Mouse (Mus musculus): ENCODE data around the gene Zfp503. TPM values are rescaled to one million over a fixed set of nuclear protein-coding genes. Genes with fewer than 3 reads are reported as not detected.

The Zfp503 gene
- polyA plus RNA-seq, 1 experiment from 2014 or later = 16.8 TPM

DNA sequence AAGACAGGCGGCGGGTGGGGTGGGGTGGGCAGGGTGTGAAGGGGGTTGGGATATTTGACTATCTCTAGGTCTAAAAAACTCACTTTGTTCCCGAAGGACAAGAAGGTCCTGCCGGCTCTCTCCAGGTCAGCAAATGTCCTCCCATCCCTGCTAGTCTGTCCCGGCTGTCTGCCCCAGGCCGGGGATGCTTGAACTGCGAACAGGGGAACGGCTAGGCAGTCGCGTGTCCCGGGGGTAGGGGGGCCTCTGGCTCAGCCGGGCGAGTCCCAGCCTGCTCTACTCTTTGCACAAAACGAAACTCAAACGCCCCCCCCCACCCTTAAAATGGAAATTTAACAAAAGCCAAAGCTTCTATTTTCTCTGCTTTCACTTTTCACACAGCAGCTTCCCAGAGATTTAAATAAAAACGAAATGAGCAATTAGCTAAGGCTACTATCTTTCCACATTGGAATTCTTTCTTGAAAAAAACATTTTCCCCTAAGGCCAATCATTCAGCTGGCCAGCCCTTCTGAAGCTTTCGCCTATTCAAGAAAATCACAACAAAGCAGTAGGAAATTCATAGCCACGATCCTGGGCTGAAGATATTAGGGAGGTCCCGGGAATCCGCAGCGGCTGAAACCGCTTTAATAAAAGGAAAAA lies 6.0 kb downstream of the Zfp503 start:
- Histone ChIP-seq H3K4me2 (peak overlapping the region; percentile 79), H3K4me1 (replicated peaks) (peaks cover 45% of the 10 kb centered on the region), H3K36me3 (peaks cover 8% of the 10 kb centered on the region; the same call in 1 of the 2 replicates), H3K27me3 (peaks cover 19% of the 10 kb centered on the region), H3K4me3 (peak overlapping the region; percentile 47), H3K27ac (peak overlapping the region; percentile 89), H3K9me3 (no peaks in the 10 kb centered on the region), H3K9ac (peak overlapping the region; percentile 89)
- WGBS = under 1% methylated on average over 22 of the region's 22 CpGs
- no peak for ATAC-seq (ENCODE audit: low FRiP score)

DNA sequence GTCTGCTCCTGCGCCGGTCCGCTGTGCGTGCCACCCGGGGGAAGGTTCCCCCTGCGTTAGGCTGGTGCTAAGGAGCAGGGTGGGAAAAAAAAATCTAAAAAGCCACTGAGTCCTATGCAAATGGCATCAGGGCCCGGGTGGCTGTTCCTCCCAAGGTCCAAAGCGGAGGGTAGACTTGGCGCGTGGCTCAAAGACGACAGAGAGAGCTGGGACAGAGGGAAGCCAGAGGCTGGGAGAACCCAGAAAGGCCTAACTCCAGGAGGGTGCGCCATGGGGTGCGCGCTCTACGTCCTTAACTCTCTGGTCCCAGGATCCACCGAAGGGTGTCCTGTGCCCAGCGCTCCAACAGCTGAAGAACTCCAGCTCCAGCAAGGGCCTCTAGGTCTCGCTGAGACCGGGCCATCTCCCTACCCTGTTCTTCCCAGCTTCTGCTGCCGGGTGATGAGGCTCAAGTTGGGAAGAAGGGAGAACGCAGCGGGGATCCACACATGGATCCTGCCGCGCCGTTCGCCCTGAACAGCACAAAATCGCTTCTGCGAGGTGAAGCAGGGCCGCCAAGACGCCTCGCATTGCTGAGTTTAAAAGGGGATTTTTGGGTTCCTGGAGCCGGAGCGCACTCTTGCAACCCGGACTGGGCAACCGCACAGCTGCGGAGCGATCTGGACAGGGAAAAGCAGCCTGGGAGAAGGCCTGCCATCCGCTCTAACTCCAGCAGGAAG lies 6.7 kb downstream of the Zfp503 start:
- peaks cover 21% of the 10 kb centered on the region for H3K27me3 ChIP-seq
- H3K4me1 ChIP-seq (replicated peaks) = peaks cover 45% of the 10 kb centered on the region
- WGBS = 2% methylated on average over 38 of the region's 38 CpGs
- peaks cover 8% of the 10 kb centered on the region; the same call in 1 of the 2 replicates for H3K36me3 ChIP-seq
- H3K9ac ChIP-seq = peak overlapping the region; percentile 89
- peak overlapping the region; percentile 79 for H3K4me2 ChIP-seq
- peak overlapping the region; percentile 47 for H3K4me3 ChIP-seq
- H3K27ac ChIP-seq = peak overlapping the region; percentile 89
- ATAC-seq (ENCODE audit: low FRiP score) = no peak
- H3K9me3 ChIP-seq = no peaks in the 10 kb centered on the region

DNA sequence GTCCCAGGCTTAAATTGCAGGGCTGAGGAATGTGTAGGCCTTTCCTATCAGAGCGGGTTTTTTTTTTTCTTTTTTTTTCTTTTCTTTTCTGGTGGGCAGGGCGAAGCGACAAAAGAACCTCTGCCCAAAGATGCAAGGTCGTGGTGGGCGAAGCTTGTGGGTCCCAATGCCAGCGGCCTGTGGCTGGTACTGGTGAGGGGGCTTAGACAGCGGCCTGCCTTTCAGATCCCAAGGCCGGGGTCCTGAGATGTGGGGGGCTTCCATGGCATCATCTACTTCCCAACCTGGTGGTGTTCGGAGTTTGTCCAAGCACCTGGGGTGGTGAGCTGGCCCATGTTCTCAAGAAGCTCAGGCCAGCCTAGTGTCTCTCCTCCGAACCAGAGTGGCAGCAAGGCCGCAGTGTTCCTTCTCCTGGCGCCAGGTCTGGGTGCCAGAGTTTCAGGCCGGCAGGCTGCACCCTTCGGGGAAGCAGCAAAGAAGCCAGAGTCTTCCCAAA lies 7.3 kb downstream of the Zfp503 start:
- Histone ChIP-seq H3K36me3 (peaks cover 8% of the 10 kb centered on the region; the same call in 1 of the 2 replicates), H3K4me3 (peak overlapping the region; percentile 47), H3K9me3 (no peaks in the 10 kb centered on the region), H3K4me1 (replicated peaks) (peaks cover 45% of the 10 kb centered on the region), H3K27ac (peak overlapping the region; percentile 89), H3K4me2 (peak overlapping the region; percentile 79), H3K27me3 (peaks cover 21% of the 10 kb centered on the region), H3K9ac (peak overlapping the region; percentile 89)
- WGBS = 12% methylated on average over 14 of the region's 14 CpGs
- ATAC-seq (ENCODE audit: low FRiP score) = no peak

DNA sequence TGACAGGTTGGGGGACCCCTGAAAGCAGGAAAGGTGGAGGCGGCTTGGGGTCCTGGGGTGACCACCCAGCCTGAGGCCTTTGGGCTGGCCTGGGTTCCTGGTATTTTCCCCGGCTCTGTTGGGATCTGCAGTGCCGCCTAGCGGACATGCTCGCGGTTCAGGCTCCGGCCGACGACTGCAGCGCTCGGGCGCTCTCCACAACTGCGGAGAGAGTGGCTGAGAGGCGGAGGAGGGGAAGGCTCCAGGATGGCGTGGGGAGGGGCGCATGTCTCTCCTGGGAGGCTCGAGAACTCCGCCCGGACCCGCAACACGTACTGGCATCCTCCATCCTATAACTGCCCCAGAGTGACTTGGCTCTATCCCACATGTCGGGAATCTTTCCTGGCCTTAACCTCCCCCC lies 7.9 kb downstream of the Zfp503 start:
- Histone ChIP-seq H3K36me3 (peaks cover 8% of the 10 kb centered on the region; the same call in 1 of the 2 replicates), H3K9me3 (peaks cover 1% of the 10 kb centered on the region; the same call in 1 of the 2 replicates), H3K4me3 (peak overlapping the region; percentile 15; the same call in 1 of the 2 replicates), H3K27me3 (peaks cover 21% of the 10 kb centered on the region), H3K4me1 (replicated peaks) (peaks cover 39% of the 10 kb centered on the region), H3K9ac (peak overlapping the region; percentile 59; the same call in 1 of the 2 replicates), H3K4me2 (peak overlapping the region; percentile 79), H3K27ac (peak overlapping the region; percentile 89; the same call in 1 of the 2 replicates)
- ATAC-seq (ENCODE audit: low FRiP score) = peak; percentile 67
- under 1% methylated on average over 18 of the region's 22 CpGs for WGBS

DNA sequence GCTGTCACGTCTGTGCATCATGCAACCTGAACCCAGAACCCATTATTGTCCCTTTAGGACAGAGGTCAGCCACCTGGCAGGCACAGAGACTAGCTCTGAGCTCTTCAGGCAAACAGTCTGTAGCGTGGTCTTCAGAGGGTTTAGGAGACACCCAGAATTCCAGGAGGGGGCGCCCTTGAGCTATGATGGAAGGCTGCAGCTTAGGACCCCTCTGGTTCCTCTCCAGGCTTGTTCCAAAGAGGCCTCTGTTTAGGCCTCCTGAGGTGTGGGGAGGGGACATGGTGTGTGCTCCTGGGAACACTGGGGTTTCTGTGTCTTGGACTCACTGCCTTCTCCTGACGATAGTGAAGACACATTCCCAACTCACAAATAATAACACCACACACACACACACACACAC lies 20.4 kb downstream of the Zfp503 start:
- H3K36me3 ChIP-seq = no peaks in the 10 kb centered on the region
- peak; percentile 58; the same call in 1 of the 2 replicates for ATAC-seq (ENCODE audit: low FRiP score)
- H3K27ac ChIP-seq = no peak overlapping the region
- peaks cover 16% of the 10 kb centered on the region for H3K27me3 ChIP-seq
- peaks cover 25% of the 10 kb centered on the region for H3K4me1 ChIP-seq (replicated peaks)
- no peak overlapping the region for H3K4me2 ChIP-seq
- no peak overlapping the region for H3K4me3 ChIP-seq
- no peaks in the 10 kb centered on the region for H3K9me3 ChIP-seq
- 5% methylated on average over 4 of the region's 4 CpGs for WGBS
- no peak overlapping the region for H3K9ac ChIP-seq

DNA sequence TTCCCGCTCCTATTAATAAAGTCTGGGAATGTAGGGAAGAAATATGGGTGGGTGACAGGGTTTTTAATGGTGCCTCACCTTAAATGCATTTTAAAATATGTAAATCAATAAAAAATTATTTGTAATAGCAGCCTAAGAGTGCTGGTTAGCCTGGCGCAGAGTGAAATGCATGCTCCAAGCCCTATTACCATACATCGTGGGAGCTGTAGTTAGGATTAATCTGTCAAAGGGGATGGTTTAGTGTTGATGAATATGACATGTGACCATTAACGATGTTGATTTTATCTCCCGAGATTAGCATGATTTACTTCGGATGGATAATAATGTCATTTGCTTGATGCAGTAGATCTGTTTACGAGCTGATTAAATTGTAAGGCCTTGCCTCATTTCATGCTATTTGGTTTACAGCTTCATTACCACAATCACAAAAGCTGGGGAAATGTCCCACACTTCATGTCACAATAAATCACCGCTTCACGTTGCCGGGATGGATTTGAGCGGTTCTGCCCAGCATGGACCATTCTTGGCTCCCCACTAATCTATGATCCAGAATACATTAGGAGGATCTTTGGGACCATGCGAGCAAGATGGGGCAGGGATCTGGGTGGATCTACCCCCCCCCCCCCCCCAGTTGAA lies 21.9 kb downstream of the Zfp503 start:
- peak; percentile 70 for ATAC-seq (ENCODE audit: low FRiP score)
- H3K4me3 ChIP-seq = no peak overlapping the region
- H3K9me3 ChIP-seq = no peaks in the 10 kb centered on the region
- H3K9ac ChIP-seq = no peak overlapping the region
- no peaks in the 10 kb centered on the region for H3K36me3 ChIP-seq
- peak overlapping the region; percentile 66 for H3K27ac ChIP-seq
- peaks cover 33% of the 10 kb centered on the region for H3K4me1 ChIP-seq (replicated peaks)
- no peak overlapping the region for H3K4me2 ChIP-seq
- peaks cover 12% of the 10 kb centered on the region for H3K27me3 ChIP-seq
- 33% methylated on average over 12 of the region's 12 CpGs for WGBS

DNA sequence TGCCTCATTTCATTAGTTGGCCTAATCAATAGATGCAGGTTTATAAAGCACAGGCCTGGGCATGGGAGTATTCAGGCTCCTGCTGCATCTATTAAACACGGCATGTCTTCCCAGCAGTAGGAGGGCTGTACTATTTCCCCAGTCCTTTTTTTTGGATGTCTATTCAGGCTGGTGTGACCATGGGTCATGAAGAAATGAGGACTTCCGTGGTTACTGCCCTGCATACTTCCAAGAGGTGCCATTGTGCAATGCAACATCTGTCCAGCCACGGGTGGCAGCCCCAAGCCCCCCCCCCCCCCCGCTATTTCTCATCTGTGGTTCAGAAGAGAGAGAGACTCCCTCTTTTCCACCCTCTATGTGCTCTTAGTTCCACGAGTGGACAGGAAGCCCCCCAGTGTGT lies 23.1 kb downstream of the Zfp503 start:
- 26% methylated on average over 4 of the region's 5 CpGs for WGBS
- no peaks in the 10 kb centered on the region for H3K36me3 ChIP-seq
- peaks cover 37% of the 10 kb centered on the region for H3K4me1 ChIP-seq (replicated peaks)
- no peak for ATAC-seq (ENCODE audit: low FRiP score)
- no peak overlapping the region for H3K4me3 ChIP-seq
- no peaks in the 10 kb centered on the region for H3K9me3 ChIP-seq
- peaks cover 12% of the 10 kb centered on the region; the same call in 1 of the 2 replicates for H3K27me3 ChIP-seq
- H3K27ac ChIP-seq = no peak overlapping the region; the same call in 1 of the 2 replicates
- no peak overlapping the region for H3K4me2 ChIP-seq
- H3K9ac ChIP-seq = no peak overlapping the region

DNA sequence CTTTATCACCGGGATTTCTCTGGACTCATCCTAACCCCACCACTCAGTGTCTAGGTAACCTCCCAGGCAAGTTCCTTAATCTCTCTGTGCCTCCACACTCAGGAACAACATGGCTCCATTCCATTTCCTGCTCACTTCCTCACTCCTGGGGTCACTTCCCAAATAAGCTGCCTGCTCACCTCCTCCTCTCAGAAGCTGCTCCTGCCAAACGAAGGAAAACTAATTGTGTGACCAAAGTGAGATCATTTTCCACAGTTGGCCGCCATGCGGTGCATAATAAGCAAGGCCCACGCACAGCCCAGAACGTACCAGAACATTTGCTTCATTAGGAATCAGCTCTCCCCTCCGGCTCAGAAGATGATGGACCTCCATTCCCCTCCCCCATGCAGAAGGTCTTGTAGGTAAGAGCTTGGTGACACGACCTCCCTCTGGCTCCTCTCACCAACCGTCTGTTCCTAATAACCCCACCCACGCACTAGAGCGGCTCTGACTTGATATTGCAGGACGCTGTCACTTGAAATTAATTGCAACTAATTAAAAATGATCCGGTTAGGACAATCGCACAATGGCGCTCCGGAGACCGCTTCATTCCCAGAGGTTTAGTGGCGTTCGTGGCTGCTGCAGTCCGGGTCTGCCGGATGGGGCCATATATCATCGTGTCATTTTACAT lies 26.9 kb downstream of the Zfp503 start:
- WGBS = 29% methylated on average over 22 of the region's 22 CpGs
- Histone ChIP-seq H3K4me2 (peak overlapping the region; percentile 37), H3K36me3 (no peaks in the 10 kb centered on the region), H3K27me3 (peaks cover 9% of the 10 kb centered on the region; the same call in 1 of the 2 replicates), H3K4me3 (no peak overlapping the region), H3K9me3 (no peaks in the 10 kb centered on the region), H3K27ac (peak overlapping the region; percentile 25; the same call in 1 of the 2 replicates), H3K4me1 (replicated peaks) (peaks cover 42% of the 10 kb centered on the region), H3K9ac (no peak overlapping the region)
- peak; percentile 15; the same call in 1 of the 2 replicates for ATAC-seq (ENCODE audit: low FRiP score)

DNA sequence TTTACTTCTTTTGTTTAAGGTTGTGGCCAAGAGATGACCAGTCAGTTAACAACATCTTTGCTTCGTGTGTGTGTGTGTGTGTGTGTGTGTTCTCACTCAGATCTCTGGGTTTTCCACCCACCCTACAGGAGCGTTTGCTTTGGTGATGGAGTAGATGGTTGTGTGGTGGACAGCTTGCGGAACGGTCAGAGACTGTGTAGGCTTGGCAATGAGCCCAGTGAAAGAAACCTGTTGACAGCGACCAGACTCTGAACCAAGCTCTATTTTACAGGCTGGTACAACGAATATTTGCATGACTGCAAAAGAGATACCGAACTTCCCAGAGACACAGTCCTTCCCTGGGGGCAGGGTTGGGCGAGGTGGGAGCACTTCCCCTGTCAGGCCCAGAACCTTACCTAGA lies 30.2 kb downstream of the Zfp503 start:
- 63% methylated on average over 8 of the region's 8 CpGs for WGBS
- H3K4me1 ChIP-seq (replicated peaks) = peaks cover 27% of the 10 kb centered on the region
- no peak overlapping the region for H3K9ac ChIP-seq
- H3K36me3 ChIP-seq = no peaks in the 10 kb centered on the region
- H3K4me3 ChIP-seq = no peak overlapping the region
- ATAC-seq (ENCODE audit: low FRiP score) = no peak
- H3K27me3 ChIP-seq = no peaks in the 10 kb centered on the region
- H3K4me2 ChIP-seq = no peak overlapping the region
- no peak overlapping the region for H3K27ac ChIP-seq
- H3K9me3 ChIP-seq = no peaks in the 10 kb centered on the region

DNA sequence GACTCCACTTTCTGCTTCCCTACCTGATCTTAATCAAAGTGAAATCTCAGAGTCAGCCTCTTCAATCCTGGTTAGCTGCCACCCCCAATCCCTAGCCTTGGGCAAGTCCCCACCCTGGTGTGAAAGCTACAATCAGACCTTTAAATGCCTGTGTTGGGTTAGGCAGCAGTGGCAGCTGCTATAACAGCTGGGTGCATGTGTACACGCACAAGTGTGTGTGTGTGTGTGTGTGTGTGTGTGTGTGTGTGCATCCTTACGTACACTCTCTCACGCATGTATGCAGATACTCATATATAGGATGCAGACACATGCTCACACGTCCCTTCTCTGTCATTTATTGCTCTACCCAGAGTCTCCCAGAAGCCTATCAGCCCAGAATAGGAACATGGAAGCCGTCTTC lies 30.8 kb downstream of the Zfp503 start:
- Histone ChIP-seq H3K36me3 (no peaks in the 10 kb centered on the region), H3K4me1 (replicated peaks) (peaks cover 27% of the 10 kb centered on the region), H3K27ac (no peak overlapping the region), H3K4me3 (no peak overlapping the region), H3K9me3 (no peaks in the 10 kb centered on the region), H3K9ac (no peak overlapping the region), H3K27me3 (no peaks in the 10 kb centered on the region), H3K4me2 (no peak overlapping the region)
- 81% methylated on average over 5 of the region's 5 CpGs for WGBS
- no peak for ATAC-seq (ENCODE audit: low FRiP score)

DNA sequence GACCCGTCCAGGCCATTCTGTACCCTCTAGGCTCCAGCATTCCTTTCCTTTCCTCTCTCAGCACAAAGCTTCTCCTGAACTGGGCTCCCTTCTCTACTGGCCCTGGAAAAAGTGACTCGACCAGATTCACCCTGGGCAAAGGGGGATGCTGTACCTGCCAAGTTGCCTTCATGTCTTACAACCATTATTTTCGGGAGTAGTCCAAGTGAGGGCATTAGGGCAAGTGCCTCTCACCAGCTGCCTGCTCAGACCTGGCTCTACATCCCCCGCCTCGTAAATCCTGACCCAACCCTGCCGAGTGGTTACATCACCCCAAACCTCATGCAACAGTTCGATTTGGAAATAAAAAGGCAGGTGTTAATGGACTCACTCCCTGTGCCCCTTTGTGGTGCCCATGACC lies 36.9 kb downstream of the Zfp503 start:
- Histone ChIP-seq H3K27me3 (no peaks in the 10 kb centered on the region), H3K9me3 (no peaks in the 10 kb centered on the region), H3K27ac (no peak overlapping the region), H3K4me1 (replicated peaks) (peaks cover 1% of the 10 kb centered on the region), H3K9ac (no peak overlapping the region), H3K4me3 (no peak overlapping the region), H3K36me3 (no peaks in the 10 kb centered on the region), H3K4me2 (no peak overlapping the region)
- no peak for ATAC-seq (ENCODE audit: low FRiP score)
- WGBS = 87% methylated on average over 7 of the region's 7 CpGs
